Mouse (Mus musculus): ENCODE results near the gene Serpinb1b. TPM values are rescaled to one million over a fixed set of nuclear protein-coding genes. Genes with fewer than 3 reads are reported as not detected.
"Not testable (repeated sequence)": the region's sequence is repeated elsewhere in the genome, so short reads cannot be mapped to it uniquely, and the experiment has no call there.

Gene Serpinb1b
- total RNA-seq (2021): under 1 TPM; 0.22 to 0.36 TPM
- long read RNA-seq, experiment 1: 0 reads
- long read RNA-seq, experiment 2: 0 reads

DNA sequence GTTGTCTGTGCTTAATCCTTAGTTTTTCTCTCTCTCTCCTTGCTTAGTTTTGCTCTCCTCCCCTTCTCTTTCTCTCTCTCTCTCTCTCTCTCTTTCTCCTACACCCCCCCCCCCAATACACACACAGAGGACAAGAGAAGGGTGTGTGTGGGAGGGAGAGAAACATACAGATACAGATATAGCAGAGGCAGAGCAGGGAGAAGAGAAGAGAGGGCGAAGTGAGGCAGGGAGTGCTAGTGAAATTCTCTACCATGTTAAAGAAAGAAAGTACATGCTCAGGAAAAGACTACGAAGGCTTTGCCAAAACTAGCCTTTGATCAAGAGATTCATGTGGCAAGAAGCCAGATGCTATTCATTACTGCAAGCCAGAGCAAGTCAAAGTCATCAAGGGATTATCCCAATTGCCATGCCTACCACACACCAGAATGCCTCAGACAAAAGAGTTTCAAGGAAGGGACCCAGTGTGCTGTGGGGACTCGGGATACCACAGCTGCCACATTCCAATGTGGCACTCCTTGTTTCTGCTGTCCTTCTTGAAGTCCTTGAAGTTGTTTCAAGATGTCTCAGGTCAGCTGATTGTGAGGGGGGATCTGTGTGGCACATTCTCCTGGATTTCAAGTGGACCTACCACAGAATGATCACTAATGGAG is at the start of gene Serpinb1b:
Gene Serpinb1b (plus strand): TSS at position 520 of the 650 bp plus-strand sequence.
- DNase-seq (ENCODE audit: low spot score in 2 of 2): no peak

DNA sequence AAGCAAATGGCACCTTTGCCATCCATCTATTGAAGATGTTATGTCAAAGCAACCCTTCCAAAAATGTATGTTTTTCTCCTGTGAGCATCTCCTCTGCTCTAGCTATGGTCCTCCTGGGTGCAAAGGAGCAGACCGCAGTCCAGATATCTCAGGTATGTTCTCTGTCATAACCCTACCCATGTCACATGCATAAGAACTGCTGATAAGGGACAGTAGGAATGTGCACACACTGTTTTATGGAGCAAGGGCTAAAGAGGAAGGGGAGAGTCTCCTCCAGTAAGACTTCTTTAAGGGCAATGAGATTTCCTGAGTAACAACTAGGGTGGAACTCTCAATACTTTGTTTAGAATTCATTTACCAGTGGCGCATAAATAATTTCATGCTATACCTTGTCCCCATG is 48.9 kb upstream of the Serpinb1b start:
- not testable (repeated sequence) for DNase-seq (ENCODE audit: low spot score in 2 of 2)

DNA sequence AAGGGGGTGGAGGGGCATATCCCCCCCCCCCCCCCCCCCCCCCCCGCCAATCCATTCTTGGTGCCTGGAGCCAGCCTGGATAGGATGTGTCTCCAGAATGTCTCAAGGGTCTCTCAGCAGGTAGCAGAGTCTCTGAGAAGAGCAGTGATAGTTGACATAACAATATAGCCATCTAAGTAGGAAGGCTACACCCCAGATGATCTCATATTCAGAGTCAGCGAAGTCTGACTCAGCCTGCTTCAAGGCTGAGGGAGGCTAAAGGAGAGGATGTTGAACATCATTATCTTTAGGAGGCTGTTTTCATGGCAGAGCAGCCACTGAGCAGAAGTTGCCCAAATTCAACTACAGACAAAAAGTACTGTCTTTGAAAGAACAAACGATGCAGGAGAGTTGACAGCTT is 48.1 kb upstream of the Serpinb1b start:
- DNase-seq (ENCODE audit: low spot score in 2 of 2): no peak

DNA sequence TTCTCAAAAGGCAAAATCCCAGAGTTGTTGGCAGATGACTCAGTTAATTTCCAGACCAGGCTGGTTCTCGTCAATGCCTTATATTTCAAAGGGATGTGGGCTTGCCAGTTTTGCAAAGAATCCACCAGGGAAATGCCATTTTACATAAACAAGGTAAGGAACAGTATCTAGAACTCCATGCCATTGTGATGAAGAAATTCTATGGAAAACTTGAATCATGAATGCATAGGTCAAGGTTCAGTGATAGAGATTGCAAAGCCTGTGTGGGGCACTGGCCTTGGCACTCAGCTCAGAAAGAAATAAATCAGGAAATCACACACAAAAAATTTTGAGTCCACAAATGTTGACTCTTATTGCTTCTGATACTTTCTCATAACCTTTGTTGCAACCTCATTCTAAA is 42.9 kb upstream of the Serpinb1b start:
- no peak for DNase-seq (ENCODE audit: low spot score in 2 of 2)

DNA sequence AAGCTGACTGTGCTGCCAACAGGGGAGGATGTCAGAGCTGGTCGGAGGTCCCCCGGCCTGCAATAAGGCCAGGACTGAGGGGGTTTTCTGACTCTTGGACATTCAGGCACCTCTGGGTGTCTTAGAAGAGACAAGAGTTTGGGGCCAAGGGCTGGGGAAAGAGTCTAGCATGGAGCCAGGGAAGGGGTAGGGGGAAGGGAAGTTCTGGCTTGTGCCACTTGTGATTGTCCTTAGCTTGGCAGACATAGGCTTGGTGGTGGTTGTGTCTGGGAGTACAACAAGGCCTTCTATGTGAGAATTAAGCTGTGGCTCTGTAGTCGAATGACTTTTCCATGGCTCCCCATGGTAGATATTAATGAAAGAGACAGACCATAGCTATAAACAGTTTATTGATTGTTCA is 34.8 kb upstream of the Serpinb1b start:
- no peak for DNase-seq (ENCODE audit: low spot score in 2 of 2)

DNA sequence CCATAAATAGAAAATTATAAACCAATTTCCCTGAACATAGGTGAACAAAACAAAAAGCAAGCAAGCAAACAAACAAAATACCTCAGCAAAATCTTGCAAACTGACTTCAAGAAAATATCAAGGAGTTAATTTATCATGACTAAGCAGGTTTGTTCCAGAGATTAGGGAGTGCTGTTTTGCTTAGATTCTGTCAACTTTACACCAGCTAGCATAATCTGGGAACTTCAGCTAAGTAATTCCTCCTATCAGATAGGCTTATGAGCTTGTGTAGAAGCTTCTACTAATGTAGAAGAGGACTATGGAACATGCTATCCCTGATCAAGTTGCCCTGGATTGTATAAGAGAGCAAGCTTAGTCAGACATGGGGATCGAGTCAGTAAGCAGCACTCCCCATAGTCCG is 31.1 kb upstream of the Serpinb1b start:
- no peak for DNase-seq (ENCODE audit: low spot score in 2 of 2)

DNA sequence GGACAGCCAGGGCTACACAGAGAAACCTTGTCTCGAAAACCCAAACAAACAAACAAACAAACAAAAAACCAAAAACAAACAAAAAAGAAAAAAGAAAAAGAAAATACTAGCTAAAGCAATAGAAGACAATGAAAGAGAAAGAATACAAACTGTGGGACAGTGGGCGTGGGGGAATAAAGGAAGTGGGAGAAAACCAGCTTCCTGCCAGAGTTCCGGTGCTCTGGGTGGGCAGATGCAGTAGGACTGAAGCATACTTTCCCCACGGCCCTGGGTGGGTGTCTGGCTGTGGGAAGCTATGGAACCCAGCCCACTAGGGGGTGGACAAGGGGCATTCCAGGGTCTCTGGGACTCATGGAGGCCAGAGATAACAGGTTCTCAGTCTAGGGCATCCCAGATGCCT is 30.2 kb upstream of the Serpinb1b start:
- DNase-seq (ENCODE audit: low spot score in 2 of 2): no peak

DNA sequence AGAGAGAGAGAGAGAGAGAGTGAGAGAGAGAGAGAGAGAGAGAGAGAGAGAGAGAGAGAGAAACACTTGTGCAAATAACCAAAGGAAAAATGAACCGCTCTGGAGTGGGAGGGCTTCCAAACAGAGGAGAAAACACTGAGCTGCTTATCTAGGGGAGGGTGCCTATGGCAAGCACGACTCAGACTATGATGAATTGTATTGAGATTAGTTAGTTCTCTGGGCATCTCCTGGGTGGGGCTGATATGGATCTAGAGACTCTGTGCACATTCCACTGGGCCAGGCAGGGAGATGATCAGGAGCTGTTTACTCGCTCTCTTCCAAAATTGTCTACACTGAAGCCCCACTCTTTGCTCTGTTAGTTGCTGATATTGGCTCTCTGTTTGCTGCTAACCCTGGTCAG is 26.7 kb upstream of the Serpinb1b start:
- no peak for DNase-seq (ENCODE audit: low spot score in 2 of 2)

DNA sequence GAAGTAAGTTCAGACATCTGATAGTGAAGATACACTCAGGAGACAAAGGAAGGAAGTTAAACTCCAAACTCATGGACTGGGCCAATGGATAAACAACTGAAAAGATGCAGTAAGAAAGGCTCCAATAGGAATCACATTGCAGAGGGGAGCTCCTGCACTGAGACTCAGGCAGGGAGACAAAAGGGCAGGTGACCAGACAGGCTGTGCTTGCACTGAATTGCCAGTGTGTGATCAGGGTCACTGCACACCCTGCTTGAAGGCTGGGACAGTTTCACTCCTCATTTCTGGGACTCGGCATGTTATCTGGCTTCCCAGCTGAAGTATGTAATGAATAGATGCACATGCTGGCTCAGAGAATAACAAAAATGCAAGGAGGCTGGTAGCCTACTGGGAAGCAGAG is 15.3 kb upstream of the Serpinb1b start:
- DNase-seq (ENCODE audit: low spot score in 2 of 2): no peak

DNA sequence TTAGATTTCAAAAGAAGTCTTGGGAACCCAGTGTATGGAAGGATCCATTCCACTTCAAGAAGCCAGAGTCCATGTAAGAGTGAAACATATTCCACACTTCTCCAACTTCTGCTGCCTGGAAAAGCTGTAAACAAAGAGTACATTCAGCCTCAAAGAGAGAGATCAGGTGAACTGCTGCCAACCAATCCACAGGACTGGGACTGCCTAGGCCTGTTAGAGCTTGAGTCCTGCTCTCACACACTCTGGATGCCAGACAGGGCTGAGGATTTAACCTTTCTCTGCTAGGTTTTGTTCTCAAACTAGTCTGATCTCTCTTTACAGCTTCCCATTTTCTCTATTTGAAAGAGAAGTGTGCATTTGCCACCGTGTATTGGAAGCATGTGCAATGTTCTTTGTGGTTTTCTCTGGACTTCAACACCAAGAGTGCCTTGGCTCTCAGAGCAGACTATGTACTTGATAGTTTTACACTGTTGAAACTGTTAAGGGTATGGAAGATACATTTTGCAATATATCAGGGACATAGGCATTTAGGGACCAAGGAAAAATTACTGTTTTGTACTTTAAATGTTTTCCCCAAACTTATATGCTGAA is 10.9 kb upstream of the Serpinb1b start:
- DNase-seq (ENCODE audit: low spot score in 2 of 2): no peak

DNA sequence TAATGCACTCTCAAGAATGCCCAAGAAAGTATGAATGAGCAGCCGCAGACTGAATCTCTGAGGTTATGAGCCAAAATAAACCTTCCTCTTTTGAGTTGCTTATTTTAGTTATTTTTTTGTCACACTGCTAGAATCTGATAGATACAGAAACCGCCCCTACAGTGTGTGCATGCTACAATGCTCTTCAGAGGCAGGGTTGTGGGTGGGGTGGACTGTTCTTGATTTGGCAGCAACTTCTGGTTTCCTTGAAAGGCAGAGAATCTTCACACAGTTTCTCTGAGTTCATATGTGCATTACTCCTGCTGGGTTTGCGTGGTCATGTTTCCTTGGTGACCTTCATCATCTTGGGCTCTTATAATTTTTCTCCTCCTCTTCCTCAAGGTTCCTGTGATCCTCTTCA is 10.2 kb upstream of the Serpinb1b start:
- no peak for DNase-seq (ENCODE audit: low spot score in 2 of 2)

DNA sequence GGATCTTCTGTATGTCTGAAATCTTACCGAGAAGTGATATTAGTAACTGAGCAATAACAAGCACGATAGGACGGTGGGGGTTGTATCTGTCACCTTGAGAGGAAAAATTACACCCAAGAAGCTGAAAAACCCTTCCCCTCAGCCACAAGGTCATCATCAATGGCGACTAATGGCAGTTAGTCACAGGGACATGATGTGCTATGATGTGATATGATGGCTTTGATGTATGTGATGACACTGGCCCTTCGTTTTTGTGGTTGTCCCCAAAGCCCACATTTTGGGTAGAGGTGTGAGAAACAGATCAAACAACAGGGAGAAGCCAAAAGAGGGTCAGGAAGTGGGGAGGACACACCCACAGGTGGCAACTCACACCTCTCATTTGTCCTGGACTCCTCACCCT is 6.6 kb upstream of the Serpinb1b start:
- DNase-seq (ENCODE audit: low spot score in 2 of 2): no peak

DNA sequence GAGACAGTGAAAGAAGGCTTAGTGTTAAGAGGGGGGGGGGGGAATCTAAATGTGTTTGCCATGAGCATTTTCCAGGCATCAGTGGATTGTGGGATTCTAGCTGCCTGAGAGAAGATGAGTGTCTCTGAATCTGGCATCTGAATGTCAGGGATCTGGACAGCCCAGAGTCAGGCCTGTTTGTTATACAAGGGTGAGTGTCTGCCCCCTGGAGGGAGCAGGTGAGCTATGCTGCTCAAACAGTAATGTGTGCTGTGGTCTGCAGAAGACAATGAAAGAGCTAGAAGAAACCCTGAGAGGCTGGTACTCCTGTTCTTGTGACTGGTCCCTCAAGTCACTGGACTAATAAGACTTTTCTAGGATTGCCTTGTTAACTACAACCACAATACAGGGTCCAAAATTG is 4.3 kb upstream of the Serpinb1b start:
- DNase-seq (ENCODE audit: low spot score in 2 of 2): peak in 1 of 2 experiments; percentile 36

DNA sequence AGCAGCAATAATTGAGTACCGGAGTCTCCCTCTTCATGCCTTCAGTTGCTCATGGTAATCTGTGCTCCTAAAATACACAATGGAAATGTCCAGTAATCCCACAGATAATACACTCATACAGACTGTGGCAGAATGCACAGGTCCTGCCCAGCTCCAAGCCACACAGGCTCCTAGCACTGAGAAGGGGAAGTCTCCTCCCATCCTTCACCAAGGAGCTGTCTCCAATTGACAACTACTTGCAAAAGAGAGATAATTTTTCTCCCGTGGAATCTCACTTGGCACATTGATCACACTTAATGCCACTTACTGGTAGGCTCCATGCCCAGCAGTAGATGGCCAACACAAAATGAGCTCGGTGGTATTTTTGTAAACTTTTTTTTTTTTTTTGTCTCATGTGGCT is 2.1 kb upstream of the Serpinb1b start:
- DNase-seq (ENCODE audit: low spot score in 2 of 2): no peak

DNA sequence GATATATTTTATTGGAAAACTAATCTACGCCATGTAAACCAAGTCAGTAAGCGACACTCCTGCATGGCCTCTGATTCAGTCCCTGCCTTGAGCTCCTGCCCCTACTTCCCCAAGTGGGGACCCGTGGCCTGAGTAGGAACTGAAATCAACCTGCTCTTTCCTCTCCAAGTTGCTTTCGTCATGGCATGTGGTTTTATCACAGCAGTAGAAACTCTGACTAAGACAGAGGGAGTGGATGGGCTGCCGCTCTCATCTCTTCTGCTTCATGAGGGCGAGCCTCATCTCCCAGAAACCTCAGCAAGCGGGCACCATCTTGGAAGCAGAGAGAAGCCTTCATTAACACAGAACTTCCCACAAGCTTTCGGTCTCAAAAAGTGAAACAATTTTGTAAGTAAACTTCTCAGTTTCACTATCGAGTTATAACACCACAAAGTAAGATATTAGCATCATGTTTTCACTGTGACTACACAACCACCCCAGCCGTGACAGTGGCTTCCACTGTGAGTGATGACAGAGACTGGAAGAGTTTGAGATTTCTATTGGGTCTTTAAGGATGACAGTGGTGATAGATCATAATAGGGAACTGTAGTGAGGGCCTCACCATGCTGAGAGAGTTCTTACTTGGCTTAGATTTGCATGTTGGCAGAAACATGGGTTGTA is 1.2 kb upstream of the Serpinb1b start:
- DNase-seq (ENCODE audit: low spot score in 2 of 2): no peak

DNA sequence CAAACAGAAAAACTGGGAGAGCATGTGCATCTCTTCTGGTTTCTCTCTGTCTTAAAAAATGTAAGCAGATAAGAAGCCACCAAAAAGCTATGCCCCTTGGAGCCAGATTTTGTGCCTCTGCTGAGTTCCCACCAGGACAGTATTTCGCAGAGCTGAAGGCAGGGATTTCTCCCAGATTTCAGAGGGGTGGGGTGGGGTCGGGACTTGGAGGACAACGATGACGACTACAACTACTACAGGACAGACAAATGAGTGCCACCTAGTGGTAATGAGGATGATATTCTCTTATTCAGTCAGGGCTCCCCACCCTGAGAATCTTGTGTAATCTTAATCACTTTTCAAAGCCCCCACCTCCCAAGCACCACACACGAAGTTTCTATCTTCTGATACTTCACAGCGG is 1.0 kb downstream of the Serpinb1b start:
- no peak for DNase-seq (ENCODE audit: low spot score in 2 of 2)

DNA sequence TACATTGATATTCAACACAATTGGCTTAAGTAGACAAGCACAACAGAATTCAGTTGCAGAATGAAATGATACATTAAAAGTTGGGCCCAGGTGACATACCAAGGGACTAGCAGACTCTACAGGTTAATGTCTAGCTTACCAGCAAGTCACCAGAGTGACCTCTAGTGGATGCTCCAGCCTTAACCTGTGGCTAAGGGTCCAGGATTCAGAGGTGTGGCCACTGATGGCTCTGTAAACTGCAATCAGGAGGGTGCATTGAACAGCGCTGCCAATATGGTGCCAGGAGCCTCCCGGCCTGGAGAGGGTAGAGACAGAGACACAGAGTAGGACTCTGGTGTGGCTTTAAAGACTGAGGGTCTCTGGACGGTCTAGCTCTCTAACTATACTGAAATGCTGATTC is 2.0 kb downstream of the Serpinb1b start:
- DNase-seq (ENCODE audit: low spot score in 2 of 2): no peak

DNA sequence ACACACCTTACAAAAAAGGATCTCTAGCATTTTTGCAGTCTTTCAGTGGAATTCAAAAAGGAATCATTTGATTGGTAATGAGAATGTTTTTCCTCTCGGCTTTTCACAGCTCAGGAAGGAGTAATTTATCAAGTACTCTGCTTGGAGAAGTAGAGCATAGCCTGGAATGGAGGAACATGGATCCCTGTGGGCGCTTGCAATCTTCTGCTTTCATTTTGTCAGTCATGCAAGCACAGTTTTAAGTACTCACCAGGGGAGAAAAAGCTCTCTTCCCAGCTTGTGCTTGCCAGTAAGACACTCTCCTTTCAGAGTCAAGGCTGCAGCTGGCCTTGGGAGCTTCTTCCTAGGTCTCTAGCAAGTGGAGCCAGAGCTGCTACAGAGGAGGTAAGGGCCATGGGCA is 5.5 kb downstream of the Serpinb1b start:
- DNase-seq (ENCODE audit: low spot score in 2 of 2): no peak

DNA sequence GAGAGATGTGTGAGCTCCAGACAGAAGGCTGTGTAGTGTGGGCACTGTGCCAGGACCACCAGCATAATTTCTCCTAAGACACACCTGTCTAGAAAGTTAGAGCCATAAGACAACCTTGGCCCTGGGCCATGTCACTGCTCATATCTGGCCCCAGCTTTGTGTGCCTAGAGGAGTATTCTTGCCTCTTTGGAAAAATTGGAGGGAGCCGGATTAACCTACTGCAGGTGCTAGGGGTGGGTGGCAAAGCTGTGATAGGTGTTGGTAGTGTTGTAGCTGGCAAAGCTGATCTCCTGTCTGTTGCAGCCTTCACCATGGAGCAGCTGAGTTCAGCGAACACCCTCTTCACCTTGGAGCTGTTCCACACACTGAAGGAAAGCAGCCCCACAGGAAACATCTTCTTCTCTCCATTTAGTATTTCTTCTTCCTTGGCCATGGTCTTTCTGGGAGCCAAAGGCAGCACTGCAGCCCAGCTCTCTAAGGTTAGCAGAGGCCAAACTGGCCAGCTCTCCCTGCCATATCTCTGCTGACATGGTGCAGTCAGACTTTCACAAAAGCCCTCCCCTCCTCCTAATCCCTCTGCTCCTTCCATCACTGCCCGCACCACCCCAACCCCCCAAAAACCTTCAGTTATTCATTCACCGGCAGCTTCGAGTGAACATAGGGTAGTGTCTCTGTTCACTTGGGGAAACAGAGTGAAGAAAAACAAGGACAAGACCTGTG is 6.8 kb downstream of the Serpinb1b start:
- peak in 1 of 2 experiments; percentile 15 for DNase-seq (ENCODE audit: low spot score in 2 of 2)

DNA sequence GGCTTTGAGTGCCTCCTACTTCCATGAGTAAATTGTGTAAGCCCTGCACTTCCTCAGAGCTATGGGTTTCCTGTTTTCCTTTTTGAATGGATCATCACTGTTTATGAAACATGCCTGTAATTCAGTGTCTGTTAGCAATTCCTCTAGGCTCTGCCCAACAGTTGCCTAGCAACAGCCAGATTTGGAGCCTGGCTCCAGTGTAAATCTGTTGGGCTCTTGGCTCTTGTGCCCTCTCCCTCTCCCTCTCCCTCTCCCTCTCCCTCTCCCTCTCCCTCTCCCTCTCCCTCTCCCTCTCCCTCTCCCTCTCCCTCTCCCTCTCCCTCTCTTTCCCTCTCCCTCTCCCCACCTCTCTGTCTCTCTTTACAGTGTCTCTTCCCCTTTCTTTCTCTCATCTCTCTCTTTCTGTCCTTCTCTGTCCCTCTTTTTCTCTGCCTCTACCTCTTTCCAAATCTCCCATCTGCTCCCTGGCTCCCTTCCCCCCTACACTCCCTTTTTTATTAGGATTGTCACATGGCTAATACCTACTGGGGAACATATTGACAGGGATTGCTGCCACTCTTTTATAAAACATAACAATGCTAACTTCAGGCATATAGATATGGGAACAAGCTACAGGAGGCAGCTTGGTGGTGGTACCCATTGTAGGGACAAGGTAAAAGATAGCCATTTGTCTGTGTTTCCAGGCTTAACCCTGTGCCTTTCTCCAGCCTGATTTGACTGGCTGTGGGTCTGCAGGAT is 7.5 kb downstream of the Serpinb1b start:
- peak in 1 of 2 experiments; percentile 12 for DNase-seq (ENCODE audit: low spot score in 2 of 2)

DNA sequence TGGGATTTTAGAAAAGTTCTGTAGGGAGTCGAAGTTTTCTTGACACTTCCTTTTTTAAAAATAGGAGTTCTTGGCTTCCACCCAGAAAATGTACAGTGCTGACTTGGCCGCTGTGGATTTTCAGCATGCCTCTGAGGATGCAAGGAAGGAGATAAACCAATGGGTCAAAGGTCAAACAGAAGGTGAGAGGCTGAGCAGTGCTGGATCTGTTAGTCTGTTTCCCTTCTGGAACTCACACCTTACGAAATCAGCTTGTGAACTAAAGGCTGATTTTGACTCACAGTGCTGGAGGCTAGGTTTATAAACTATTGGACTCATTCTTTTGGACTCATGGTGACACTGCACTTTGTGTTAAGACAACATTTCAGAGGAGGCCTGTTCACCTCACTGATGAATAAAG is 11.2 kb downstream of the Serpinb1b start:
- no peak for DNase-seq (ENCODE audit: low spot score in 2 of 2)

Measured in gastrocnemius, postnatal 4 days (tissue).